Mouse (Mus musculus) heart, embryonic 11.5 days (tissue): ENCODE data around the gene Psma3. TPM values are rescaled to one million over a fixed set of nuclear protein-coding genes. Genes with fewer than 3 reads are reported as not detected.
"Not testable (repeated sequence)": the region's sequence is repeated elsewhere in the genome, so short reads cannot be mapped to it uniquely, and the experiment has no call there.

ENCODE experiments used
- ATAC-seq: fragments of 200-750 bp; cut with Nextera tagmentation; replicated peaks from 2 replicates; pipeline ENCODE4 v1.8.0; 2017; ENCODE audit warnings: moderate library complexity; ENCODE audit not compliant: insufficient number of reproducible peaks, low FRiP score, low TSS enrichment
- H3K27ac ChIP-seq: fragments of 300-500 bp; sonication (generic); 2 replicates; pipeline ENCODE4 v1.5.1; 2014; ENCODE audit warnings: mild to moderate bottlenecking, low read depth, low read length
- H3K27me3 ChIP-seq: fragments of 300-500 bp; sonication (generic); 2 replicates; pipeline ENCODE4 v1.6.1; 2014; ENCODE audit warnings: mild to moderate bottlenecking, low read length, mixed read lengths; ENCODE audit not compliant: control insufficient read depth, insufficient read depth
- H3K36me3 ChIP-seq: fragments of 300-500 bp; sonication (generic); 2 replicates; pipeline ENCODE4 v1.6.1; 2014; ENCODE audit warnings: mild to moderate bottlenecking, low read length, moderate library complexity, mixed read lengths; ENCODE audit not compliant: control insufficient read depth, insufficient read depth
- H3K4me1 ChIP-seq: fragments of 300-500 bp; sonication (generic); 2 replicates; pipeline ENCODE4 v1.6.1; 2014; ENCODE audit warnings: low read length; ENCODE audit not compliant: control insufficient read depth, insufficient read depth
- H3K4me2 ChIP-seq: fragments of 300-500 bp; sonication (generic); 2 replicates; pipeline ENCODE4 v1.6.1; 2014; ENCODE audit warnings: mild to moderate bottlenecking, moderate library complexity
- H3K4me3 ChIP-seq: fragments of 300-500 bp; sonication (generic); 2 replicates; pipeline ENCODE4 v1.5.1; 2014; ENCODE audit warnings: low read depth, low read length
- H3K9ac ChIP-seq: fragments of 300-500 bp; sonication (generic); 2 replicates; pipeline ENCODE4 v1.6.1; 2014; ENCODE audit warnings: mild to moderate bottlenecking, low read depth, low read length, moderate library complexity
- H3K9me3 ChIP-seq: fragments of 300-500 bp; sonication (generic); replicated peaks from 2 replicates; pipeline ENCODE4 v1.6.1; 2016; ENCODE audit warnings: low read length; ENCODE audit not compliant: control insufficient read depth
- WGBS: fragments of 180-500 bp; shearing (Covaris S2); extraction: QIAGEN DNeasy Blood & Tissue Kit; methylation state at CpG from one replicate; pipeline ENCODE4 v1.1.7; 2014; ENCODE audit not compliant: insufficient replicate concordance; 5-methylcytosine and 5-hydroxymethylcytosine counted together
- polyA plus RNA-seq: library from polyadenylated mRNA; unstranded; fragments of >200 nt; fragmentation: Nextera tagmentation; extraction: Ambion mirVana; gene quantifications from 2 replicates; pipeline ENCODE4 v1.2.1, GENCODE M21; 2014

Psma3 gene
- polyA plus RNA-seq, 1 experiment from 2014 or later: 474 TPM

GRCm38 (mm10) chr12:71024411-71024810 is 50.0 kb downstream of the Psma3 start:
- Histone ChIP-seq H3K4me3 (no peak overlapping the region), H3K9me3 (no peaks in the 10 kb centered on the region), H3K4me2 (no peak overlapping the region), H3K9ac (no peak overlapping the region), H3K4me1 (no peaks in the 10 kb centered on the region), H3K27ac (no peak overlapping the region), H3K36me3 (peaks cover 13% of the 10 kb centered on the region), H3K27me3 (no peaks in the 10 kb centered on the region)
- WGBS: 94% methylated on average over 10 of the region's 10 CpGs
- no peak for ATAC-seq

- not testable (repeated sequence) for H3K9me3 ChIP-seq, H3K27me3 ChIP-seq, H3K4me2 ChIP-seq, H3K4me3 ChIP-seq, H3K4me1 ChIP-seq, ATAC-seq, H3K27ac ChIP-seq, H3K9ac ChIP-seq
- 87% methylated on average over 8 of the region's 8 CpGs for WGBS
- peaks cover 19% of the 10 kb centered on the region for H3K36me3 ChIP-seq
Observed at GRCm38 (mm10) chr12:71028265-71028664, 53.8 kb downstream of the Psma3 start.

GRCm38 (mm10) chr12:71030260-71030659 is 55.8 kb downstream of the Psma3 start:
- Histone ChIP-seq H3K9me3 (no peaks in the 10 kb centered on the region), H3K4me1 (no peaks in the 10 kb centered on the region), H3K9ac (no peak overlapping the region), H3K27ac (no peak overlapping the region), H3K4me3 (no peak overlapping the region), H3K27me3 (no peaks in the 10 kb centered on the region), H3K36me3 (peaks cover 13% of the 10 kb centered on the region), H3K4me2 (no peak overlapping the region)
- 83% methylated on average over 8 of the region's 8 CpGs for WGBS
- no peak for ATAC-seq

- no peak overlapping the region for H3K27ac ChIP-seq
- no peak for ATAC-seq
- H3K9ac ChIP-seq: no peak overlapping the region
- no peaks in the 10 kb centered on the region for H3K4me1 ChIP-seq
- no peaks in the 10 kb centered on the region for H3K27me3 ChIP-seq
- H3K4me2 ChIP-seq: no peak overlapping the region
- H3K9me3 ChIP-seq: no peaks in the 10 kb centered on the region
- over 99% methylated on average over 5 of the region's 5 CpGs for WGBS
- no peak overlapping the region for H3K4me3 ChIP-seq
- H3K36me3 ChIP-seq: peaks cover 13% of the 10 kb centered on the region
Observed at GRCm38 (mm10) chr12:71030722-71031121, 56.3 kb downstream of the Psma3 start.

GRCm38 (mm10) chr12:71035826-71036225 is 61.4 kb downstream of the Psma3 start:
- Histone ChIP-seq H3K27ac (no peak overlapping the region), H3K4me3 (no peak overlapping the region), H3K36me3 (peaks cover 22% of the 10 kb centered on the region), H3K4me1 (no peaks in the 10 kb centered on the region), H3K9ac (no peak overlapping the region), H3K27me3 (no peaks in the 10 kb centered on the region), H3K9me3 (no peaks in the 10 kb centered on the region), H3K4me2 (no peak overlapping the region)
- no peak for ATAC-seq
- 95% methylated on average over 4 of the region's 4 CpGs for WGBS

- H3K36me3 ChIP-seq: peaks cover 27% of the 10 kb centered on the region
- WGBS: 88% methylated on average over 12 of the region's 12 CpGs
- 0 out of 2 replicates have a peak, but pooled peaks have one; percentile 57 for ATAC-seq
Observed at GRCm38 (mm10) chr12:71036729-71037404, 62.4 kb downstream of the Psma3 start.

GRCm38 (mm10) chr12:71040462-71040861 is 66.0 kb downstream of the Psma3 start:
- H3K9me3 ChIP-seq: no peaks in the 10 kb centered on the region
- H3K27ac ChIP-seq: no peak overlapping the region
- H3K4me1 ChIP-seq: no peaks in the 10 kb centered on the region
- H3K36me3 ChIP-seq: peaks cover 24% of the 10 kb centered on the region
- H3K9ac ChIP-seq: no peak overlapping the region
- 83% methylated on average over 7 of the region's 7 CpGs for WGBS
- H3K4me2 ChIP-seq: no peak overlapping the region
- no peak for ATAC-seq
- no peak overlapping the region for H3K4me3 ChIP-seq
- no peaks in the 10 kb centered on the region for H3K27me3 ChIP-seq

More at GRCm38 (mm10) chr12:71036729-71037404, 62.4 kb downstream of the Psma3 start:
- no peak overlapping the region for H3K9ac ChIP-seq
- H3K4me3 ChIP-seq: no peak overlapping the region
- no peaks in the 10 kb centered on the region for H3K4me1 ChIP-seq
- no peak overlapping the region for H3K4me2 ChIP-seq
- no peaks in the 10 kb centered on the region for H3K27me3 ChIP-seq
- H3K27ac ChIP-seq: no peak overlapping the region
- H3K9me3 ChIP-seq: no peaks in the 10 kb centered on the region

- WGBS: 100% methylated on average over 1 of the region's 1 CpGs
- no peaks in the 10 kb centered on the region for H3K9me3 ChIP-seq
- no peak overlapping the region for H3K9ac ChIP-seq
- H3K4me1 ChIP-seq: no peaks in the 10 kb centered on the region
- no peaks in the 10 kb centered on the region for H3K27me3 ChIP-seq
- ATAC-seq: no peak
- H3K4me2 ChIP-seq: no peak overlapping the region
- no peak overlapping the region for H3K4me3 ChIP-seq
- H3K36me3 ChIP-seq: peaks cover 32% of the 10 kb centered on the region
- no peak overlapping the region for H3K27ac ChIP-seq
Observed at GRCm38 (mm10) chr12:71042451-71042850, 68.0 kb downstream of the Psma3 start.

GRCm38 (mm10) chr12:71043571-71043970 is 69.2 kb downstream of the Psma3 start:
- WGBS: 96% methylated on average over 3 of the region's 3 CpGs
- peaks cover 26% of the 10 kb centered on the region for H3K36me3 ChIP-seq

More at GRCm38 (mm10) chr12:71043571-71043970, 69.2 kb downstream of the Psma3 start:
- Histone ChIP-seq H3K9me3 (no peaks in the 10 kb centered on the region), H3K4me1 (peaks cover 5% of the 10 kb centered on the region; the same call in 1 of the 2 replicates), H3K27me3 (no peaks in the 10 kb centered on the region), H3K27ac (no peak overlapping the region), H3K4me3 (no peak overlapping the region), H3K4me2 (no peak overlapping the region), H3K9ac (no peak overlapping the region)
- ATAC-seq: no peak
